ENCODE assay signal across 23 mouse cellular contexts in genomic region chr10:96104624-96105023, GRCm38 (mm10). TPM values are rescaled to one million over a fixed set of nuclear protein-coding genes. Genes with fewer than 3 reads are reported as not detected.
DNase-seq lines count a peak whose midpoint lies in the region; ATAC-seq and TF ChIP-seq lines count a peak whose summit lies in the region.
"Had no signal": no experiment of that assay in that cellular context is flagged by ENCODE, and none has a peak within 500 bp of the region (broad histone marks: within the 10 kb centered on the region; RNA-seq: fewer than 3 reads in every experiment).

No protein-coding gene starts in this region.

- TF ChIP-seq CTCF in CH12.LX (conservative IDR thresholded peaks at IDR 0.05 in 1 of 2, IDR thresholded peaks at IDR 0.05 in 1 of 2; ENCODE audit: low read depth in 2 of 2, low read length in 2 of 2): no peak
- TF ChIP-seq CTCF in liver, embryonic 14.5 days (IDR thresholded peaks at IDR 0.05; ENCODE audit: low read depth): no peak

- in situ Hi-C loops in CH12.LX (cut with MboI; ENCODE audit: low pct_ligation_motif_present, low pct_unique_long_range_greater_than_20kb, low sequenced_read_pairs): loop anchor here (25.0 kb wide), 1 partner anchor 508 kb away; the partner anchor contains the start of gene Btg1

- peak; percentile 89 for ATAC-seq in liver, embryonic 14.5 days (ENCODE audit: insufficient read depth)
- ATAC-seq in megakaryocyte progenitor cell, adult 5-6 weeks (replicated peaks; ENCODE audit: poor library complexity): peak; percentile 84
- ATAC-seq: forebrain, embryonic 16.5 days; hindbrain, embryonic 16.5 days had no signal

- no peak for TF ChIP-seq POLR2A in CH12.LX (IDR thresholded peaks at IDR 0.05; ENCODE audit: low read depth, low read length)

- no peak for TF ChIP-seq EP300 in CH12.LX (IDR thresholded peaks at IDR 0.05; ENCODE audit: low read length)
- peak; percentile 71 for TF ChIP-seq EP300 in liver, embryonic 14.5 days (IDR thresholded peaks at IDR 0.05; ENCODE audit: low read depth)

- H3K4me2 ChIP-seq in CH12.LX (ENCODE audit: insufficient read depth, low read depth, poor library complexity, severe bottlenecking): no peak overlapping the region
- H3K4me2 ChIP-seq in liver, embryonic 14.5 days (ENCODE audit: low read depth): peak overlapping the region; percentile 18
- H3K4me2 ChIP-seq: embryonic facial prominence, embryonic 13.5 days; forebrain, embryonic 12.5 days; heart, embryonic 13.5 days; hindbrain, embryonic 12.5 days had no signal

- no peak overlapping the region for H3K4me3 ChIP-seq in CH12.LX (replicated peaks in 1 of 3; ENCODE audit: low read depth in 2 of 3, low read length in 2 of 3, poor library complexity in 1 of 3)
- no peak overlapping the region for H3K4me3 ChIP-seq in liver, embryonic 14.5 days (ENCODE audit: insufficient read depth in 1 of 2, low read depth in 2 of 2, low read length in 2 of 2)
- H3K4me3 ChIP-seq: embryonic facial prominence, embryonic 13.5 days; forebrain, embryonic 12.5 days; heart, embryonic 13.5 days; hindbrain, embryonic 12.5 days had no signal

- H3K4me1 ChIP-seq in CH12.LX (ENCODE audit: control insufficient read depth in 1 of 2, insufficient read depth in 2 of 2): peaks cover 11 to 21% of the 10 kb centered on the region in 2 experiments
- H3K4me1 ChIP-seq in liver, embryonic 14.5 days (replicated peaks; ENCODE audit: control insufficient read depth in 2 of 2, insufficient read depth in 2 of 2, low read length in 1 of 2): peaks cover 4 to 6% of the 10 kb centered on the region in 2 experiments; a peak in 3 of 4 replicates
- H3K4me1 ChIP-seq: embryonic facial prominence, embryonic 13.5 days; forebrain, embryonic 12.5 days; heart, embryonic 13.5 days; hindbrain, embryonic 12.5 days had no signal

- no peak for TF ChIP-seq RAD21 in CH12.LX (IDR thresholded peaks at IDR 0.05; ENCODE audit: low read depth, low read length)

- WGBS in liver, embryonic 14.5 days (ENCODE audit: insufficient replicate concordance): 18% methylated on average over 4 of the region's 4 CpGs

- H3K36me3 ChIP-seq in CH12.LX (replicated peaks in 1 of 2; ENCODE audit: control insufficient read depth in 1 of 2, insufficient read depth in 1 of 2, low read length in 1 of 2): no peaks in the 10 kb centered on the region
- no peaks in the 10 kb centered on the region for H3K36me3 ChIP-seq in liver, embryonic 14.5 days (replicated peaks; ENCODE audit: control insufficient read depth, insufficient read depth, low read depth)
- H3K36me3 ChIP-seq: embryonic facial prominence, embryonic 13.5 days; forebrain, embryonic 12.5 days; heart, embryonic 13.5 days; hindbrain, embryonic 12.5 days had no signal

- H3K27me3 ChIP-seq in CH12.LX (replicated peaks): no peaks in the 10 kb centered on the region
- no peaks in the 10 kb centered on the region for H3K27me3 ChIP-seq in liver, embryonic 14.5 days (ENCODE audit: control insufficient read depth, insufficient read depth, low read length)
- H3K27me3 ChIP-seq: embryonic facial prominence, embryonic 13.5 days; forebrain, embryonic 12.5 days; heart, embryonic 13.5 days; hindbrain, embryonic 12.5 days had no signal

- no peak overlapping the region for H3K9ac ChIP-seq in CH12.LX (ENCODE audit: insufficient read depth, low read depth)
- H3K9ac ChIP-seq in liver, embryonic 14.5 days (replicated peaks): no peak overlapping the region
- H3K9ac ChIP-seq: embryonic facial prominence, embryonic 13.5 days; forebrain, embryonic 12.5 days; heart, embryonic 13.5 days; hindbrain, embryonic 12.5 days had no signal

- intact Hi-C loops in left cerebral cortex, postnatal 4 days (cut with DNase I): no loop called here

- H3K27ac ChIP-seq in CH12.LX (ENCODE audit: insufficient read depth, low read depth): 0 out of 2 replicates have a peak overlapping the region, but pooled peaks have one; percentile 8
- H3K27ac ChIP-seq in liver, embryonic 14.5 days: no peak overlapping the region
- H3K27ac ChIP-seq: embryonic facial prominence, embryonic 13.5 days; forebrain, embryonic 12.5 days; heart, embryonic 13.5 days; hindbrain, embryonic 12.5 days had no signal

- no peaks in the 10 kb centered on the region for H3K9me3 ChIP-seq in CH12.LX (replicated peaks; ENCODE audit: low read length)
- H3K9me3 ChIP-seq in liver, embryonic 14.5 days (ENCODE audit: control insufficient read depth, low read length): no peaks in the 10 kb centered on the region
- H3K9me3 ChIP-seq: embryonic facial prominence, embryonic 13.5 days; forebrain, embryonic 12.5 days; heart, embryonic 13.5 days; hindbrain, embryonic 12.5 days had no signal

- dilution Hi-C loops in CH12.LX (cut with MboI; ENCODE audit: extremely low pct_ligation_motif_present, extremely low pct_unique_long_range_greater_than_20kb, low sequenced_read_pairs): no loop called here

- no peaks in the 10 kb centered on the region for H3K79me2 ChIP-seq in CH12.LX (replicated peaks; ENCODE audit: control insufficient read depth, extremely low read depth, insufficient read depth, poor library complexity, severe bottlenecking)

- DNase-seq in CH12.LX (ENCODE audit: extremely low read depth): no peak
- peak; percentile 24 for DNase-seq in c-Kit-positive CD71-positive TER-119-positive erythroid progenitor cells, embryonic 14.5 days (ENCODE audit: low spot score)
- peak in 2 of 3 experiments; percentile 9 to 16 for DNase-seq in liver, embryonic 14.5 days (ENCODE audit: low read depth in 3 of 3, low spot score in 3 of 3)
- DNase-seq in testis, postnatal 10 days (ENCODE audit: low spot score): no peak
- DNase-seq in left cerebral cortex, postnatal 4 days: no peak
- no peak for DNase-seq in gastrocnemius, adult 18-20 months (ENCODE audit: low spot score)
- DNase-seq: adrenal gland, adult 2 months; cerebellum, adult 11-12 months; cerebellum, adult 9-10 months; cerebellum, postnatal 25 days; gastrocnemius, postnatal 25 days; heart, postnatal 36 days had no signal

TF ChIP-seq in CH12.LX, 34 proteins besides CTCF, POLR2A, EP300 and RAD21:
- no peak for TF ChIP-seq PAX5 (IDR thresholded peaks at IDR 0.05; ENCODE audit: low read length)
- no peak for TF ChIP-seq TCF12 (IDR thresholded peaks at IDR 0.05; ENCODE audit: low read depth, low read length)
- TF ChIP-seq TBP (conservative IDR thresholded peaks at IDR 0.05; ENCODE audit: low read depth, low read length): no peak

RNA-seq across cellular contexts. Expression of gene Gm5426, which starts 31.8 kb away (rescaled TPM):
- total RNA-seq in CH12.LX (2012; rRNA removed): not detected in 2 replicates
- total RNA-seq in CH12.LX (2014; rRNA removed): not detected in 2 replicates
- not detected in 2 replicates for polyA plus RNA-seq in CH12.LX (2012; ENCODE audit: insufficient read length, low read depth)
- polyA plus RNA-seq in liver, embryonic 14.5 days (2012; rRNA removed): not detected in 2 replicates
- polyA plus RNA-seq in liver, embryonic 14.5 days (2014; fragmentation: Nextera tagmentation; extraction: Ambion mirVana): not detected in 2 replicates
- not detected in 2 replicates for total RNA-seq in megakaryocyte progenitor cell, adult 5-6 weeks (2015)
- not detected in 2 replicates for total RNA-seq in megakaryocyte progenitor cell, adult 5-6 weeks (2017)
- not detected for total RNA-seq in left cerebral cortex, postnatal 4 days (2021)
- not detected for total RNA-seq in gastrocnemius, adult 18-20 months (2021)
- total RNA-seq: adrenal gland, adult 2 months; adrenal gland, postnatal 36 days; gastrocnemius, postnatal 25 days; heart, postnatal 36 days had no signal
- polyA plus RNA-seq: adrenal gland, adult 2 months; C2C12; embryonic facial prominence, embryonic 13.5 days; forebrain, embryonic 12.5 days; forebrain, embryonic 16.5 days; frontal cortex, adult 2 months; heart, embryonic 13.5 days; heart, postnatal 0 days; hindbrain, embryonic 12.5 days; hindbrain, embryonic 16.5 days had no signal

Comparison
In these comparisons a context has a peak if more than half of its experiments do, and no peak if none do; other contexts are left out.
1. DNase-seq: peak in c-Kit-positive CD71-positive TER-119-positive erythroid progenitor cells, embryonic 14.5 days (single experiment) and liver, embryonic 14.5 days (2 of 3); none in CH12.LX (single experiment), testis, postnatal 10 days (single experiment), left cerebral cortex, postnatal 4 days (single experiment) and gastrocnemius, adult 18-20 months (single experiment).